Mouse (Mus musculus) ES-Bruce4 (cell line): ENCODE measurements at regions not wholly inside any gene's neighbourhood (a gene's known extent, or its start where the extent isn't known, plus 50 kb on each side); places are given as distances from the start of the nearest gene placed in this dataset.

ENCODE experiments used
- H3K27ac ChIP-seq: 2 replicates; pipeline ENCODE4 v1.5.1; 2012; ENCODE audit warnings: low read length, inconsistent platforms; ENCODE audit not compliant: insufficient read depth
- H3K27me3 ChIP-seq: 2 replicates; pipeline ENCODE4 v1.6.1; 2012; ENCODE audit warnings: mild to moderate bottlenecking, low read length, inconsistent platforms; ENCODE audit not compliant: control insufficient read depth, poor library complexity, insufficient read depth, severe bottlenecking
- H3K36me3 ChIP-seq: 2 replicates; pipeline ENCODE4 v1.6.1; 2012; ENCODE audit warnings: inconsistent platforms, mild to moderate bottlenecking, low read length, moderate library complexity; ENCODE audit not compliant: control insufficient read depth, poor library complexity, insufficient read depth, severe bottlenecking
- H3K4me1 ChIP-seq: one replicate; pipeline ENCODE4 v1.8.1; 2011; ENCODE audit warnings: low read length; ENCODE audit not compliant: control insufficient read depth, insufficient read depth
- H3K4me3 ChIP-seq: 2 replicates; pipeline ENCODE4 v1.5.1; 2011; ENCODE audit warnings: low read depth, mild to moderate bottlenecking, low read length
- H3K9ac ChIP-seq: 2 replicates; pipeline ENCODE4 v1.6.1; 2012; ENCODE audit warnings: low read depth, mild to moderate bottlenecking, inconsistent platforms; ENCODE audit not compliant: poor library complexity, severe bottlenecking
- H3K9me3 ChIP-seq: replicated peaks from 2 replicates; pipeline ENCODE4 v1.6.1; 2012; ENCODE audit warnings: mild to moderate bottlenecking, low read length, inconsistent platforms; ENCODE audit not compliant: control insufficient read depth, poor library complexity, insufficient read depth, severe bottlenecking
- CTCF ChIP-seq: IDR thresholded peaks from one replicate; pipeline ENCODE4 v1.8.1; 2011; ENCODE audit warnings: low read depth, low read length
- EP300 ChIP-seq: IDR thresholded peaks from 2 replicates; pipeline ENCODE4 v1.6.1; 2011; ENCODE audit warnings: low read depth, low read length; ENCODE audit not compliant: insufficient read depth
- POLR2A ChIP-seq: IDR thresholded peaks from one replicate; pipeline ENCODE4 v1.8.1; 2011; ENCODE audit warnings: low read length; ENCODE audit not compliant: insufficient read depth

GRCm38 (mm10) chr4:10189896-10190295 is 684.4 kb upstream of the 2610301B20Rik start:
- H3K4me3 ChIP-seq, result no peak overlapping the region
- H3K27ac ChIP-seq, result no peak overlapping the region
- H3K27me3 ChIP-seq, result no peaks in the 10 kb centered on the region
- TF ChIP-seq EP300 (no peak), CTCF (no peak), POLR2A (no peak)
- H3K36me3 ChIP-seq, result no peaks in the 10 kb centered on the region
- no peaks in the 10 kb centered on the region for H3K4me1 ChIP-seq
- no peak overlapping the region for H3K9ac ChIP-seq
- no peaks in the 10 kb centered on the region for H3K9me3 ChIP-seq

GRCm38 (mm10) chr4:10197245-10197943 is 676.9 kb upstream of the 2610301B20Rik start:
- H3K36me3 ChIP-seq, result no peaks in the 10 kb centered on the region
- no peak overlapping the region for H3K9ac ChIP-seq
- no peaks in the 10 kb centered on the region for H3K4me1 ChIP-seq
- no peaks in the 10 kb centered on the region for H3K27me3 ChIP-seq
- H3K27ac ChIP-seq, result no peak overlapping the region
- no peaks in the 10 kb centered on the region for H3K9me3 ChIP-seq
- no peak for TF ChIP-seq EP300
- TF ChIP-seq POLR2A, result no peak
- no peak for TF ChIP-seq CTCF
- no peak overlapping the region for H3K4me3 ChIP-seq

GRCm38 (mm10) chr4:10201835-10202234 is 672.5 kb upstream of the 2610301B20Rik start:
- no peak overlapping the region for H3K9ac ChIP-seq
- H3K4me1 ChIP-seq, result no peaks in the 10 kb centered on the region
- TF ChIP-seq POLR2A (no peak), EP300 (no peak), CTCF (no peak)
- H3K4me3 ChIP-seq, result no peak overlapping the region
- H3K9me3 ChIP-seq, result no peaks in the 10 kb centered on the region
- no peak overlapping the region for H3K27ac ChIP-seq
- H3K27me3 ChIP-seq, result no peaks in the 10 kb centered on the region
- no peaks in the 10 kb centered on the region for H3K36me3 ChIP-seq

- Histone ChIP-seq H3K9me3 (no peaks in the 10 kb centered on the region), H3K36me3 (no peaks in the 10 kb centered on the region), H3K27ac (no peak overlapping the region), H3K4me1 (no peaks in the 10 kb centered on the region), H3K9ac (no peak overlapping the region), H3K4me3 (no peak overlapping the region), H3K27me3 (no peaks in the 10 kb centered on the region)
- no peak for TF ChIP-seq CTCF
- TF ChIP-seq EP300, result no peak
- no peak for TF ChIP-seq POLR2A
These were observed 670.1 kb upstream of the 2610301B20Rik start for GRCm38 (mm10) chr4:10204224-10204623.

GRCm38 (mm10) chr4:10209324-10209923 is 664.9 kb upstream of the 2610301B20Rik start:
- Histone ChIP-seq H3K27ac (no peak overlapping the region), H3K9me3 (no peaks in the 10 kb centered on the region), H3K9ac (no peak overlapping the region), H3K27me3 (no peaks in the 10 kb centered on the region), H3K4me1 (no peaks in the 10 kb centered on the region), H3K36me3 (no peaks in the 10 kb centered on the region), H3K4me3 (no peak overlapping the region)
- TF ChIP-seq POLR2A (no peak), CTCF (no peak), EP300 (no peak)

- no peaks in the 10 kb centered on the region for H3K4me1 ChIP-seq
- no peaks in the 10 kb centered on the region for H3K36me3 ChIP-seq
- no peaks in the 10 kb centered on the region for H3K9me3 ChIP-seq
- TF ChIP-seq CTCF (no peak), EP300 (no peak), POLR2A (no peak)
- no peak overlapping the region for H3K4me3 ChIP-seq
- H3K27me3 ChIP-seq, result no peaks in the 10 kb centered on the region
- no peak overlapping the region for H3K27ac ChIP-seq
- no peak overlapping the region for H3K9ac ChIP-seq
These were observed 663.0 kb upstream of the 2610301B20Rik start for GRCm38 (mm10) chr4:10211303-10211702.
